In genomic region chr11:69934681-69935080, GRCm38 (mm10) we compare ENCODE assay signal across 9 mouse cellular contexts. TPM values are rescaled to one million over a fixed set of nuclear protein-coding genes. Genes with fewer than 3 reads are reported as not detected.
DNase-seq lines count a peak whose midpoint lies in the region; ATAC-seq and TF ChIP-seq lines count a peak whose summit lies in the region.
"Had no signal": no experiment of that assay in that cellular context is flagged by ENCODE, and none has a peak within 500 bp of the region (broad histone marks: within the 10 kb centered on the region; RNA-seq: fewer than 3 reads in every experiment).

No protein-coding gene starts in this region.

- no peak for TF ChIP-seq CTCF in intestine, postnatal 0 days (IDR thresholded peaks at IDR 0.05; ENCODE audit: low read depth)

- no peaks in the 10 kb centered on the region for H3K9me3 ChIP-seq in hindbrain, embryonic 10.5 days
- no peaks in the 10 kb centered on the region for H3K9me3 ChIP-seq in hindbrain, embryonic 16.5 days (ENCODE audit: control insufficient read depth, low read length)
- H3K9me3 ChIP-seq in embryonic facial prominence, embryonic 13.5 days = no peaks in the 10 kb centered on the region
- H3K9me3 ChIP-seq in intestine, postnatal 0 days (ENCODE audit: control insufficient read depth) = no peaks in the 10 kb centered on the region
- H3K9me3 ChIP-seq in midbrain, embryonic 15.5 days = no peaks in the 10 kb centered on the region

- H3K36me3 ChIP-seq in hindbrain, embryonic 10.5 days = no peaks in the 10 kb centered on the region
- H3K36me3 ChIP-seq in hindbrain, embryonic 16.5 days (ENCODE audit: control insufficient read depth, insufficient read depth, low read length) = no peaks in the 10 kb centered on the region
- no peaks in the 10 kb centered on the region for H3K36me3 ChIP-seq in embryonic facial prominence, embryonic 13.5 days
- H3K36me3 ChIP-seq in intestine, postnatal 0 days (ENCODE audit: control insufficient read depth, insufficient read depth) = no peaks in the 10 kb centered on the region
- H3K36me3 ChIP-seq in midbrain, embryonic 15.5 days (replicated peaks) = no peaks in the 10 kb centered on the region

- WGBS in hindbrain, embryonic 10.5 days = 23% methylated on average over 6 of the region's 6 CpGs
- WGBS in hindbrain, embryonic 16.5 days = 19% methylated on average over 6 of the region's 6 CpGs
- 16% methylated on average over 6 of the region's 6 CpGs for WGBS in embryonic facial prominence, embryonic 13.5 days
- 13% methylated on average over 6 of the region's 6 CpGs for WGBS in intestine, postnatal 0 days
- 18% methylated on average over 6 of the region's 6 CpGs for WGBS in midbrain, embryonic 15.5 days

- no peak for ATAC-seq in hindbrain, embryonic 16.5 days
- ATAC-seq in embryonic facial prominence, embryonic 13.5 days (ENCODE audit: insufficient number of reproducible peaks, insufficient read depth, low FRiP score, low TSS enrichment, low read depth) = no peak
- no peak for ATAC-seq in intestine, postnatal 0 days
- no peak for ATAC-seq in midbrain, embryonic 15.5 days (replicated peaks)
- ATAC-seq in megakaryocyte progenitor cell, adult 5-6 weeks (replicated peaks; ENCODE audit: poor library complexity) = no peak

- no peak overlapping the region; the same call in 1 of the 2 replicates for H3K4me2 ChIP-seq in hindbrain, embryonic 16.5 days (ENCODE audit: low read length)
- peak overlapping the region; percentile 56 for H3K4me2 ChIP-seq in embryonic facial prominence, embryonic 13.5 days
- 0 out of 2 replicates have a peak overlapping the region, but pooled peaks have one; percentile 57 for H3K4me2 ChIP-seq in intestine, postnatal 0 days (replicated peaks; ENCODE audit: low read depth)
- peak overlapping the region; percentile 100 for H3K4me2 ChIP-seq in midbrain, embryonic 15.5 days

- no peak overlapping the region for H3K27ac ChIP-seq in hindbrain, embryonic 10.5 days
- no peak overlapping the region for H3K27ac ChIP-seq in hindbrain, embryonic 16.5 days (ENCODE audit: low read depth, low read length)
- no peak overlapping the region for H3K27ac ChIP-seq in embryonic facial prominence, embryonic 13.5 days
- H3K27ac ChIP-seq in intestine, postnatal 0 days (ENCODE audit: low read depth, low read length) = no peak overlapping the region
- no peak overlapping the region for H3K27ac ChIP-seq in midbrain, embryonic 15.5 days

- DNase-seq in hindbrain, embryonic 10.5 days (ENCODE audit: low spot score) = no peak
- DNase-seq in spleen, adult 12 weeks (ENCODE audit: low spot score) = no peak
- DNase-seq in testis, postnatal 10 days (ENCODE audit: low spot score) = no peak

- H3K4me3 ChIP-seq in hindbrain, embryonic 10.5 days = peak overlapping the region; percentile 66
- no peak overlapping the region for H3K4me3 ChIP-seq in hindbrain, embryonic 16.5 days (ENCODE audit: low read length)
- H3K4me3 ChIP-seq in embryonic facial prominence, embryonic 13.5 days = peak overlapping the region; percentile 58; the same call in 1 of the 2 replicates
- H3K4me3 ChIP-seq in intestine, postnatal 0 days (ENCODE audit: low read depth, low read length) = peak overlapping the region; percentile 19; the same call in 1 of the 2 replicates
- H3K4me3 ChIP-seq in midbrain, embryonic 15.5 days = no peak overlapping the region

- H3K4me1 ChIP-seq in hindbrain, embryonic 10.5 days (replicated peaks) = peaks cover 41% of the 10 kb centered on the region
- peaks cover 15% of the 10 kb centered on the region for H3K4me1 ChIP-seq in hindbrain, embryonic 16.5 days (ENCODE audit: control insufficient read depth, insufficient read depth, low read depth, low read length)
- peaks cover 37% of the 10 kb centered on the region for H3K4me1 ChIP-seq in embryonic facial prominence, embryonic 13.5 days
- peaks cover 13% of the 10 kb centered on the region for H3K4me1 ChIP-seq in intestine, postnatal 0 days (replicated peaks; ENCODE audit: control insufficient read depth, insufficient read depth, low read length)
- peaks cover 23% of the 10 kb centered on the region for H3K4me1 ChIP-seq in midbrain, embryonic 15.5 days

- H3K9ac ChIP-seq in hindbrain, embryonic 16.5 days (ENCODE audit: low read depth, low read length) = no peak overlapping the region
- no peak overlapping the region for H3K9ac ChIP-seq in embryonic facial prominence, embryonic 13.5 days
- no peak overlapping the region for H3K9ac ChIP-seq in intestine, postnatal 0 days (ENCODE audit: low read depth, low read length)
- H3K9ac ChIP-seq in midbrain, embryonic 15.5 days = no peak overlapping the region

- peaks cover 60% of the 10 kb centered on the region for H3K27me3 ChIP-seq in hindbrain, embryonic 10.5 days (ENCODE audit: insufficient read depth, poor library complexity, severe bottlenecking)
- H3K27me3 ChIP-seq in hindbrain, embryonic 16.5 days (replicated peaks; ENCODE audit: control insufficient read depth, insufficient read depth, low read length) = peaks cover 11% of the 10 kb centered on the region
- H3K27me3 ChIP-seq in embryonic facial prominence, embryonic 13.5 days = peaks cover 20% of the 10 kb centered on the region
- peaks cover 5% of the 10 kb centered on the region for H3K27me3 ChIP-seq in intestine, postnatal 0 days (replicated peaks; ENCODE audit: control insufficient read depth, insufficient read depth, low read length)
- peaks cover 30% of the 10 kb centered on the region for H3K27me3 ChIP-seq in midbrain, embryonic 15.5 days (replicated peaks)

RNA-seq across cellular contexts. Expression of gene Ybx2, which starts 0.9 kb away (rescaled TPM):
- polyA plus RNA-seq in hindbrain, embryonic 10.5 days (2016; fragmentation: Nextera tagmentation; extraction: Ambion mirVana) = 2.8 and 2.9 TPM in 2 replicates
- polyA plus RNA-seq in hindbrain, embryonic 16.5 days (2015; fragmentation: Nextera tagmentation; extraction: Ambion mirVana) = 5.7 and 6.2 TPM in 2 replicates
- polyA plus RNA-seq in embryonic facial prominence, embryonic 13.5 days (2015; fragmentation: Nextera tagmentation; extraction: Ambion mirVana) = 7.5 and 10.2 TPM in 2 replicates
- polyA plus RNA-seq in intestine, postnatal 0 days (2015; fragmentation: Nextera tagmentation; extraction: Ambion mirVana) = 0.42 and 0.43 TPM in 2 replicates
- 5.6 and 6.4 TPM in 2 replicates for polyA plus RNA-seq in midbrain, embryonic 15.5 days (2015; fragmentation: Nextera tagmentation; extraction: Ambion mirVana)
- total RNA-seq in megakaryocyte progenitor cell, adult 5-6 weeks (2015) = 0.32 TPM in 1 of 2 replicates, not detected in the other
- not detected in 2 replicates for total RNA-seq in megakaryocyte progenitor cell, adult 5-6 weeks (2017)

RNA-seq across cellular contexts. Expression of gene Eif5a, which starts 12.9 kb away (rescaled TPM):
- 2,350 and 2,667 TPM in 2 replicates for polyA plus RNA-seq in hindbrain, embryonic 10.5 days (2016; fragmentation: Nextera tagmentation; extraction: Ambion mirVana)
- polyA plus RNA-seq in hindbrain, embryonic 16.5 days (2015; fragmentation: Nextera tagmentation; extraction: Ambion mirVana) = 1,120 and 1,123 TPM in 2 replicates
- 1,558 and 1,689 TPM in 2 replicates for polyA plus RNA-seq in embryonic facial prominence, embryonic 13.5 days (2015; fragmentation: Nextera tagmentation; extraction: Ambion mirVana)
- polyA plus RNA-seq in intestine, postnatal 0 days (2015; fragmentation: Nextera tagmentation; extraction: Ambion mirVana) = 716 and 774 TPM in 2 replicates
- 1,022 and 1,040 TPM in 2 replicates for polyA plus RNA-seq in midbrain, embryonic 15.5 days (2015; fragmentation: Nextera tagmentation; extraction: Ambion mirVana)
- total RNA-seq in megakaryocyte progenitor cell, adult 5-6 weeks (2015) = 1,355 and 1,412 TPM in 2 replicates
- total RNA-seq in megakaryocyte progenitor cell, adult 5-6 weeks (2017) = 1,221 and 1,257 TPM in 2 replicates

RNA-seq across cellular contexts. Expression of gene Slc2a4, which starts 13.3 kb away (rescaled TPM):
- 11.0 and 13.0 TPM in 2 replicates for polyA plus RNA-seq in hindbrain, embryonic 10.5 days (2016; fragmentation: Nextera tagmentation; extraction: Ambion mirVana)
- 4.7 and 5.8 TPM in 2 replicates for polyA plus RNA-seq in hindbrain, embryonic 16.5 days (2015; fragmentation: Nextera tagmentation; extraction: Ambion mirVana)
- polyA plus RNA-seq in embryonic facial prominence, embryonic 13.5 days (2015; fragmentation: Nextera tagmentation; extraction: Ambion mirVana) = 33.3 and 33.5 TPM in 2 replicates
- 18.3 and 18.7 TPM in 2 replicates for polyA plus RNA-seq in intestine, postnatal 0 days (2015; fragmentation: Nextera tagmentation; extraction: Ambion mirVana)
- 3.3 TPM in 2 replicates for polyA plus RNA-seq in midbrain, embryonic 15.5 days (2015; fragmentation: Nextera tagmentation; extraction: Ambion mirVana)
- 0.22 TPM in 1 of 2 replicates, not detected in the other for total RNA-seq in megakaryocyte progenitor cell, adult 5-6 weeks (2015)
- not detected in 2 replicates for total RNA-seq in megakaryocyte progenitor cell, adult 5-6 weeks (2017)

RNA-seq across cellular contexts. Expression of gene Gps2, which starts 21.0 kb away (rescaled TPM):
- polyA plus RNA-seq in hindbrain, embryonic 10.5 days (2016; fragmentation: Nextera tagmentation; extraction: Ambion mirVana) = 96.8 and 105 TPM in 2 replicates
- polyA plus RNA-seq in hindbrain, embryonic 16.5 days (2015; fragmentation: Nextera tagmentation; extraction: Ambion mirVana) = 55.2 and 65.7 TPM in 2 replicates
- polyA plus RNA-seq in embryonic facial prominence, embryonic 13.5 days (2015; fragmentation: Nextera tagmentation; extraction: Ambion mirVana) = 79.5 and 85.5 TPM in 2 replicates
- polyA plus RNA-seq in intestine, postnatal 0 days (2015; fragmentation: Nextera tagmentation; extraction: Ambion mirVana) = 40.4 and 42.3 TPM in 2 replicates
- 77.6 and 86.6 TPM in 2 replicates for polyA plus RNA-seq in midbrain, embryonic 15.5 days (2015; fragmentation: Nextera tagmentation; extraction: Ambion mirVana)
- total RNA-seq in megakaryocyte progenitor cell, adult 5-6 weeks (2015) = 106 and 114 TPM in 2 replicates
- 46.2 and 56.3 TPM in 2 replicates for total RNA-seq in megakaryocyte progenitor cell, adult 5-6 weeks (2017)

RNA-seq across cellular contexts. Expression of gene Cldn7, which starts 29.9 kb away (rescaled TPM):
- polyA plus RNA-seq in hindbrain, embryonic 10.5 days (2016; fragmentation: Nextera tagmentation; extraction: Ambion mirVana) = 14.6 and 37.6 TPM in 2 replicates
- polyA plus RNA-seq in hindbrain, embryonic 16.5 days (2015; fragmentation: Nextera tagmentation; extraction: Ambion mirVana) = 0.17 and 0.33 TPM in 2 replicates
- 30.3 and 34.9 TPM in 2 replicates for polyA plus RNA-seq in embryonic facial prominence, embryonic 13.5 days (2015; fragmentation: Nextera tagmentation; extraction: Ambion mirVana)
- 1,243 and 1,341 TPM in 2 replicates for polyA plus RNA-seq in intestine, postnatal 0 days (2015; fragmentation: Nextera tagmentation; extraction: Ambion mirVana)
- 0.58 and 0.59 TPM in 2 replicates for polyA plus RNA-seq in midbrain, embryonic 15.5 days (2015; fragmentation: Nextera tagmentation; extraction: Ambion mirVana)
- total RNA-seq in megakaryocyte progenitor cell, adult 5-6 weeks (2015) = not detected in 2 replicates
- total RNA-seq in megakaryocyte progenitor cell, adult 5-6 weeks (2017) = not detected in 2 replicates
- total RNA-seq: layer of hippocampus, postnatal 25 days had no signal

Comparison
In these comparisons a context has a peak if more than half of its experiments do, and no peak if none do; other contexts are left out.
1. H3K4me3 ChIP-seq: peak in hindbrain, embryonic 10.5 days (single experiment), embryonic facial prominence, embryonic 13.5 days (single experiment) and intestine, postnatal 0 days (single experiment); none in hindbrain, embryonic 16.5 days (single experiment) and midbrain, embryonic 15.5 days (single experiment).